Mouse (Mus musculus) olfactory bulb, adult 2 months (tissue): Measurements from ENCODE around the gene Hist1h3c. TPM values are rescaled to one million over a fixed set of nuclear protein-coding genes. Genes with fewer than 3 reads are reported as not detected.

Experiments used
- H3K27ac ChIP-seq: fragments of 200-500 bp; 2 replicates; pipeline ENCODE4 v1.5.1; 2012; ENCODE audit warnings: low read depth, low read length; ENCODE audit not compliant: insufficient read depth
- H3K4me1 ChIP-seq: fragments of 200-500 bp; 2 replicates; pipeline ENCODE4 v1.6.1; 2012; ENCODE audit warnings: low read length; ENCODE audit not compliant: control insufficient read depth, insufficient read depth
- H3K4me3 ChIP-seq: fragments of 200-500 bp; 2 replicates; pipeline ENCODE4 v1.5.1; 2012; ENCODE audit warnings: mild to moderate bottlenecking, low read depth, low read length, moderate library complexity; ENCODE audit not compliant: insufficient read depth
- CTCF ChIP-seq: fragments of 200-500 bp; IDR thresholded peaks from 2 replicates; pipeline ENCODE4 v1.5.1; 2012; ENCODE audit warnings: low read depth, mild to moderate bottlenecking, low read length, moderate library complexity; ENCODE audit not compliant: insufficient read depth
- POLR2A ChIP-seq: fragments of 200-500 bp; IDR thresholded peaks from 2 replicates; pipeline ENCODE4 v1.6.1; 2012; ENCODE audit warnings: mild to moderate bottlenecking, low read depth, low read length, moderate library complexity; ENCODE audit not compliant: insufficient read depth
- WGBS: fragments of 180-500 bp; shearing (Covaris S2); methylation state at CpG from one replicate; pipeline ENCODE4 v1.1.7; 2018; 5-methylcytosine and 5-hydroxymethylcytosine counted together
- polyA plus RNA-seq: library from polyadenylated mRNA; stranded (reverse); fragments of >200 nt; gene quantifications from 2 replicates; pipeline ENCODE4 v1.2.4, GENCODE M21; 2012; ENCODE audit warnings: low replicate concordance; ENCODE audit not compliant: missing spikeins, insufficient read depth, insufficient read length

Gene Hist1h3c
- polyA plus RNA-seq, 1 experiment: not detected

DNA sequence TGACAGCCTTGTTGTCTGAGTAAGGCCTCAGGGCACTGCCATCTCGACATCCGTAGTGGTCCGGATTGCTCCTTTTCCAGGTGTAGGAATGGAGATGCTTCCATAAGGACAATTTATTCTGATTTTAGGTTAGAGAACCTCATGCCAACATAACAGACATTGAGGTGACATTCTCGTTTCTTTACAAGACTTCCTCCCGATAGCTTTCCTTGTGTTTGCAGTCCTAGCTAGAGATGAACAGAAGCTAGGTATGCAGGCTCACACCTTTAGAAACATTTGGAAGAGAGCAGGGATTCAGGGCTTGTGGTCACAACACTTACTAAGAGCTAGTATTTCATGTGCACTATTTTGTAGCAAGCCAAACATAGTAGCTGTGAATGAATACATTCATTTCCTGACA lies 2.2 kb downstream of the Hist1h3c start:
- Histone ChIP-seq H3K4me3 (no peak overlapping the region), H3K4me1 (peaks cover 9% of the 10 kb centered on the region), H3K27ac (no peak overlapping the region)
- WGBS: 82% methylated on average over 5 of the region's 5 CpGs
- no peak for TF ChIP-seq POLR2A
- TF ChIP-seq CTCF: no peak

GRCm38 (mm10) chr13:23742007-23742406 lies 3.4 kb downstream of the Hist1h3c start:
- no peak overlapping the region for H3K27ac ChIP-seq
- peaks cover 8% of the 10 kb centered on the region for H3K4me1 ChIP-seq
- no peak overlapping the region for H3K4me3 ChIP-seq
- TF ChIP-seq POLR2A: no peak
- TF ChIP-seq CTCF: no peak

- Histone ChIP-seq H3K4me3 (no peak overlapping the region), H3K4me1 (peaks cover 5% of the 10 kb centered on the region), H3K27ac (no peak overlapping the region)
- TF ChIP-seq CTCF (no peak), POLR2A (no peak)
- WGBS: 70% methylated on average over 5 of the region's 5 CpGs
Observed at GRCm38 (mm10) chr13:23740910-23741309, 4.5 kb downstream of the Hist1h3c start.

DNA sequence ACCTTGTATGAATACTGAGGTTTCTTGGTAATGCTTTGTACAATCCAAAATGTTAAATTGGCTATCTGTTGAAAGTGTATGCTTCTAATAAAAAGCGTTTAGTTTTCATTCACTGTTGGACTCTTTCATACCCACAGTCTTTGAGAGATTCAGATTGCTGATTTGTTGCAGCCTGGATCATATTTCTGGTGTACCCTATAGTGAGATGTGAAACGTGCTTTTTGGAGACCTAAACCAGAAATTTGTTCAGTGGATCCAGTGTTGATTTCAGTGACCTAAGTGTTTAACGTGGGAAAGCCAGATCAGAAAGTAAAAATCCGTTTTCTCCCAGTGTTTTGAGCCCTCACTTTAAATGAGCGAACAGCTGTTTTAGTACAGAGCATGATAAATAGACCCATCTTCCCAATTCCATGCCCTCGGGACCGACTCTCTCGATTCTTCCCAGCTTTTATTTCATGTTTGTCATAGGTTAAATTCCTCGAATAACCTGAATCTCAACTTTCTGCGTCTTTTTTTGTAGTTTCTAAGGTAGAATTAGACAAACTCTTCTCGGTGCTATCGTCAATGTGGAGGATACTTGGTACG lies 5.1 kb downstream of the Hist1h3c start:
- TF ChIP-seq CTCF (no peak), POLR2A (no peak)
- Histone ChIP-seq H3K4me1 (peaks cover 5% of the 10 kb centered on the region), H3K27ac (peak overlapping the region; percentile 64), H3K4me3 (no peak overlapping the region)
- 33% methylated on average over 13 of the region's 13 CpGs for WGBS

DNA sequence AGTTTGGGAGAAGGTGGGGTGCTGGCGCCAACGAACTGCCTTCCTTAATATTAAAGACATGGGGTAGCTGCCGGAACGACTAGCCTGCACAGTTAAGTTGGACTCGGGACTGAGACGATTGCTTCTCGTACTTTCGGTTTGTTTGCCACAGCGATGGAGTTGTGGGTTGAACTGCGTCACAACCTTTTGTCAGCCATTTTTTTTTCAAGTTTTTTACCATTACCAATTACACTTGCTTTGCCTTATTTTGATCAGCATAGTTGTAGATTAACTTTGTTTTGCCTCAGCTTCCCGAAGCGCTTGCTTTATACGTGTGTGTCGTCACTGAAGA lies 5.5 kb downstream of the Hist1h3c start:
- H3K4me3 ChIP-seq: peak overlapping the region; percentile 51
- H3K4me1 ChIP-seq: 0 out of 2 replicates have a peak, but pooled peaks cover under 1% of the 10 kb centered on the region
- WGBS: under 1% methylated on average over 14 of the region's 14 CpGs
- TF ChIP-seq CTCF: no peak
- TF ChIP-seq POLR2A: no peak; the same call in 1 of the 2 replicates
- peak overlapping the region; percentile 60 for H3K27ac ChIP-seq

DNA sequence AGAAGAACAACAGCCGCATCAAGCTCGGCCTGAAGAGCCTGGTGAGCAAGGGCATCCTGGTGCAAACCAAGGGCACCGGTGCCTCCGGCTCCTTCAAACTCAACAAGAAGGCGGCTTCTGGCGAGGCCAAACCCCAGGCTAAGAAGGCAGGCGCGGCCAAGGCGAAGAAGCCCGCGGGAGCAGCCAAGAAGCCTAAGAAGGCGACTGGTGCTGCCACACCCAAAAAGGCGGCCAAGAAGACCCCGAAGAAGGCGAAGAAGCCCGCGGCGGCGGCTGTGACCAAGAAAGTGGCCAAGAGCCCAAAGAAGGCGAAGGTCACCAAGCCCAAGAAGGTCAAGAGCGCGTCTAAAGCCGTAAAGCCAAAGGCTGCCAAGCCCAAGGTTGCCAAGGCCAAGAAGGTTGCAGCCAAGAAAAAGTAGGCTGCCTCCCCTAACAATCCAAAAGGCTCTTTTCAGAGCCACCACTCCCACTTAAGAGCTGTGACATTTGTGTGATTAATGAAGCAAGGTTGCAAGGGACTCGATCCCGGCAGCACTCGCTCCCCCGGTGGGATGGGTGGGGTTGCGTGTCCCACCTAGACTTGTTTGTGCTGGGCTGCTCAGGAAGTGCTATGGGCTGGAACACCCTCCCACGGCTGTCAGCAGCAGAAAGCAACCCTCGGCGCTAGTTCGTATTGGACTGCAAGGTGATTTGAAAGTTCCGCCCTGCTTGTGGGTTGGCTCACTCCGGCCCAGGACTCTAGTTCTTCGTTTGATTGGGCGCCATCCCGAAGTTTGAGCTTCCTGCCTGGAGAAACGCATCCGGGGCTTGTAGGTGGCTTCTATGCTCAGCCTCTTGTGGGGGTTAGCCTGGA lies 6.1 kb downstream of the Hist1h3c start:
- TF ChIP-seq CTCF: no peak
- TF ChIP-seq POLR2A: no peak; the same call in 1 of the 2 replicates
- Histone ChIP-seq H3K27ac (peak overlapping the region; percentile 66), H3K4me1 (no peaks in the 10 kb centered on the region), H3K4me3 (peak overlapping the region; percentile 51)
- under 1% methylated on average over 39 of the region's 39 CpGs for WGBS

DNA sequence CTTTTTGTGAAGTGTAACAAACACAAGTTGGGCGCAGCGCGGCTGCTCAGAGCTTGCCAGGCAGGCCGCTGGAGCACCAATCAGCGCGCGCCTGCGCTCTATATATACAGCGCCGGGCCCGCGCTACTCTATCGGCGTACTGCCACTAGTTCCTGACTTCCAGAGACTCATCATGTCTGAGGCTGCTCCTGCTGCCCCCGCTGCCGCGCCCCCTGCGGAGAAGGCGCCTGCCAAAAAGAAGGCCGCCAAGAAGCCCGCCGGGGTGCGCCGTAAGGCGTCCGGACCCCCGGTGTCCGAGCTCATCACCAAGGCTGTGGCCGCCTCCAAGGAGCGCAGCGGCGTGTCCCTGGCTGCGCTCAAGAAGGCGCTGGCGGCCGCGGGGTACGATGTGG lies 6.7 kb downstream of the Hist1h3c start, which contains the start of gene Hist1h1c:
Gene Hist1h1c, plus strand, starts transcription at position 132 of the 392 bp plus-strand sequence.
- H3K4me3 ChIP-seq: peak within 1 kb of the TSS; percentile 51
- WGBS: under 1% methylated on average over 37 of the region's 38 CpGs
- H3K4me1 ChIP-seq: no peaks in the 10 kb centered on the region
- peak within 1 kb of the TSS; percentile 91 for H3K27ac ChIP-seq
- TF ChIP-seq POLR2A (peak; percentile 97), CTCF (no peak)

GRCm38 (mm10) chr13:23738041-23738440 lies 7.4 kb downstream of the Hist1h3c start:
- 21% methylated on average over 4 of the region's 4 CpGs for WGBS

DNA sequence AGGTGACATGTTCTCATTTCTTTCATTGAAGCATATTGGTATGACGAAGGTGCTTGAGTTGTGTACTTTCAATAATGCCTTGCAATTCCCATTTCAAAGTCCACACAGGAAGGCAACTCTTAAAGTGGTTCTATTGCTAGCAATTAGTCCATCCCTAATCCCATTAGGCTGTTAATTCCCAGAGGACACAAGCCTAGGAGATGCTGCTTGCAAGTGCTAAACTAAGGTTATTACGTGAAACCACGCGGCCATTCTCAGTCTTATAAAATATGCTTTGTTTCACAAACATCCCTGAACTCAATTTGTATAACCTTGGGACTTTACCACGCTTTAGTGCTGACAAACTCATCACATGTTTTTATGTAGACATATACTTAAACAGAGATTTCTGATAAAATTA lies 8.3 kb downstream of the Hist1h3c start:
- TF ChIP-seq POLR2A: no peak
- TF ChIP-seq CTCF: no peak
- no peak overlapping the region for H3K4me3 ChIP-seq
- no peak overlapping the region for H3K27ac ChIP-seq
- no peaks in the 10 kb centered on the region for H3K4me1 ChIP-seq
- 91% methylated on average over 5 of the region's 5 CpGs for WGBS

More at GRCm38 (mm10) chr13:23738041-23738440, 7.4 kb downstream of the Hist1h3c start:
- peak overlapping the region; percentile 91 for H3K27ac ChIP-seq
- H3K4me3 ChIP-seq: no peak overlapping the region
- no peaks in the 10 kb centered on the region for H3K4me1 ChIP-seq
- TF ChIP-seq POLR2A: no peak
- TF ChIP-seq CTCF: no peak
